Mouse (Mus musculus) myocyte (in vitro differentiated cells): ENCODE results near the gene Lgmn. TPM values are rescaled to one million over a fixed set of nuclear protein-coding genes. Genes with fewer than 3 reads are reported as not detected.
A peak's percentile ranks its signal among the peaks of the same experiment; 100 is the strongest.

ENCODE experiments used
- H3K27me3 ChIP-seq: one replicate; pipeline ENCODE4 v1.6.1; 2011; ENCODE audit not compliant: control insufficient read depth, insufficient read depth, insufficient read length
- H3K36me3 ChIP-seq: one replicate; pipeline ENCODE4 v1.6.1; 2011; ENCODE audit not compliant: control insufficient read depth, insufficient read depth
- H3K4me2 ChIP-seq: one replicate; pipeline ENCODE4 v1.6.1; 2011; ENCODE audit warnings: low read depth, control low read depth
- H3K4me3 ChIP-seq: one replicate; pipeline ENCODE4 v1.5.1; 2011; ENCODE audit warnings: mild to moderate bottlenecking, control low read depth, moderate library complexity
- H3K79me2 ChIP-seq: one replicate; pipeline ENCODE4 v1.6.1; 2011; ENCODE audit not compliant: control insufficient read depth, insufficient read depth
- H3ac ChIP-seq: one replicate; pipeline ENCODE4 v1.6.1; 2011; ENCODE audit not compliant: control insufficient read depth, insufficient read length
- CEBPB ChIP-seq: IDR thresholded peaks from 2 replicates; pipeline ENCODE4 v1.6.1; 2011; ENCODE audit warnings: mild to moderate bottlenecking, moderate library complexity; ENCODE audit not compliant: poor library complexity, insufficient read depth, severe bottlenecking
- E2F4 ChIP-seq: IDR thresholded peaks from one replicate; pipeline ENCODE4 v1.6.1; 2011; ENCODE audit warnings: mild to moderate bottlenecking, control low read depth, moderate library complexity; ENCODE audit not compliant: insufficient read depth
- MAX ChIP-seq: IDR thresholded peaks from one replicate; pipeline ENCODE4 v1.6.1; 2011; ENCODE audit warnings: low read depth, mild to moderate bottlenecking, control low read depth
- MYOD1 ChIP-seq, 3 experiments: IDR thresholded peaks; one replicate each; pipeline ENCODE4 v1.6.1; 2011; ENCODE audit warnings: control low read depth in 2 of 3, low read depth in 2 of 3, mild to moderate bottlenecking in 2 of 3, moderate library complexity in 1 of 3; ENCODE audit not compliant: insufficient read length in 2 of 3, control insufficient read depth in 1 of 3
- MYOG ChIP-seq, 3 experiments: IDR thresholded peaks; one replicate each; pipeline ENCODE4 v1.6.1; 2011; ENCODE audit warnings: control low read depth in 2 of 3, low read depth in 2 of 3, mild to moderate bottlenecking in 2 of 3; ENCODE audit not compliant: insufficient read length in 2 of 3, control insufficient read depth in 1 of 3, insufficient read depth in 1 of 3
- POLR2A ChIP-seq: IDR thresholded peaks from one replicate; pipeline ENCODE4 v1.6.1; 2011; ENCODE audit warnings: low read depth, mild to moderate bottlenecking, control low read depth, moderate library complexity; ENCODE audit not compliant: insufficient read length
- POLR2AphosphoS2 ChIP-seq: IDR thresholded peaks from one replicate; pipeline ENCODE4 v1.6.1; 2011; ENCODE audit warnings: low read depth, control low read depth; ENCODE audit not compliant: insufficient read length
- REST ChIP-seq: IDR thresholded peaks from one replicate; pipeline ENCODE4 v1.6.1; 2011; ENCODE audit warnings: mild to moderate bottlenecking, control low read depth, moderate library complexity; ENCODE audit not compliant: insufficient read depth, insufficient read length
- SRF ChIP-seq: IDR thresholded peaks from one replicate; pipeline ENCODE4 v1.6.1; 2011; ENCODE audit warnings: low read depth; ENCODE audit not compliant: control insufficient read depth, insufficient read length
- TCF12 ChIP-seq: IDR thresholded peaks from one replicate; pipeline ENCODE4 v1.6.1; 2011; ENCODE audit warnings: mild to moderate bottlenecking, control low read depth; ENCODE audit not compliant: poor library complexity, insufficient read depth, severe bottlenecking
- TCF3 ChIP-seq: IDR thresholded peaks from one replicate; pipeline ENCODE4 v1.6.1; 2011; ENCODE audit warnings: low read depth, control low read depth; ENCODE audit not compliant: insufficient read length
- USF1 ChIP-seq: IDR thresholded peaks from one replicate; pipeline ENCODE4 v1.6.1; 2011; ENCODE audit warnings: low read depth, mild to moderate bottlenecking, control low read depth, moderate library complexity
- polyA plus RNA-seq: library from polyadenylated mRNA; unstranded; fragments of >200 nt; fragmentation: generic; extraction: Trizol; gene quantifications from one replicate; pipeline ENCODE4 v1.2.1, GENCODE M21; 2012; ENCODE audit warnings: missing spikeins

Gene Lgmn
- polyA plus RNA-seq, 1 experiment, result 93.7 TPM

- Histone ChIP-seq H3K36me3 (peaks cover 9% of the 10 kb centered on the region), H3K27me3 (no peaks in the 10 kb centered on the region), H3K4me3 (no peak overlapping the region), H3K79me2 (no peaks in the 10 kb centered on the region), H3K4me2 (no peak overlapping the region), H3ac (no peak overlapping the region)
- TF ChIP-seq SRF, result no peak
- peak in 2 of 3 experiments; percentile 16 to 74 for TF ChIP-seq MYOG (IDR thresholded peaks at IDR 0.05; ENCODE audit: control insufficient read depth in 1 of 3, insufficient read depth in 1 of 3, insufficient read length in 2 of 3, low read depth in 2 of 3)
- TF ChIP-seq MYOD1 (IDR thresholded peaks at IDR 0.05; ENCODE audit: control insufficient read depth in 1 of 3, insufficient read length in 2 of 3, low read depth in 2 of 3), result peak in 2 of 3 experiments; percentile 48 to 81
Observed at GRCm38 (mm10) chr12:102372322-102372721, 67.3 kb downstream of the Lgmn start.

- Histone ChIP-seq H3K4me3 (no peak overlapping the region), H3K27me3 (no peaks in the 10 kb centered on the region), H3K4me2 (no peak overlapping the region), H3K36me3 (peaks cover 9% of the 10 kb centered on the region), H3ac (no peak overlapping the region), H3K79me2 (no peaks in the 10 kb centered on the region)
- TF ChIP-seq TCF3, result no peak
- no peak for TF ChIP-seq REST
- TF ChIP-seq MYOG (IDR thresholded peaks at IDR 0.05; ENCODE audit: control insufficient read depth in 1 of 3, insufficient read depth in 1 of 3, insufficient read length in 2 of 3, low read depth in 2 of 3), result no peak
- TF ChIP-seq POLR2A, result no peak
- no peak for TF ChIP-seq USF1
- TF ChIP-seq TCF12, result no peak
Observed at GRCm38 (mm10) chr12:102370931-102371500, 68.6 kb downstream of the Lgmn start.

GRCm38 (mm10) chr12:102369488-102370235 lies 70.0 kb downstream of the Lgmn start:
- Histone ChIP-seq H3K4me3 (no peak overlapping the region), H3K4me2 (no peak overlapping the region), H3ac (no peak overlapping the region), H3K36me3 (peaks cover 9% of the 10 kb centered on the region), H3K79me2 (no peaks in the 10 kb centered on the region), H3K27me3 (no peaks in the 10 kb centered on the region)
- TF ChIP-seq SRF, result no peak
- TF ChIP-seq MYOG (IDR thresholded peaks at IDR 0.05; ENCODE audit: control insufficient read depth in 1 of 3, insufficient read depth in 1 of 3, insufficient read length in 2 of 3, low read depth in 2 of 3), result no peak
- TF ChIP-seq POLR2AphosphoS2, result no peak
- TF ChIP-seq REST, result no peak
- TF ChIP-seq E2F4, result no peak
- no peak for TF ChIP-seq TCF12
- no peak for TF ChIP-seq POLR2A
- TF ChIP-seq CEBPB, result no peak
- no peak for TF ChIP-seq MYOD1 (IDR thresholded peaks at IDR 0.05; ENCODE audit: control insufficient read depth in 1 of 3, insufficient read length in 2 of 3, low read depth in 2 of 3)
- no peak for TF ChIP-seq TCF3
- TF ChIP-seq MAX, result no peak

GRCm38 (mm10) chr12:102368556-102368955 lies 71.1 kb downstream of the Lgmn start:
- Histone ChIP-seq H3K4me3 (no peak overlapping the region), H3K4me2 (no peak overlapping the region), H3K36me3 (peaks cover 6% of the 10 kb centered on the region), H3ac (no peak overlapping the region), H3K27me3 (no peaks in the 10 kb centered on the region), H3K79me2 (no peaks in the 10 kb centered on the region)
- no peak for TF ChIP-seq MYOG (IDR thresholded peaks at IDR 0.05; ENCODE audit: control insufficient read depth in 1 of 3, insufficient read depth in 1 of 3, insufficient read length in 2 of 3, low read depth in 2 of 3)
- TF ChIP-seq MYOD1 (IDR thresholded peaks at IDR 0.05; ENCODE audit: control insufficient read depth in 1 of 3, insufficient read length in 2 of 3, low read depth in 2 of 3), result no peak
- TF ChIP-seq REST, result no peak
- TF ChIP-seq E2F4, result no peak

- Histone ChIP-seq H3K4me2 (no peak overlapping the region), H3K4me3 (no peak overlapping the region), H3K27me3 (no peaks in the 10 kb centered on the region), H3ac (no peak overlapping the region), H3K79me2 (no peaks in the 10 kb centered on the region), H3K36me3 (peaks cover 6% of the 10 kb centered on the region)
- TF ChIP-seq E2F4 (no peak), USF1 (no peak), POLR2AphosphoS2 (no peak), CEBPB (no peak), MAX (no peak), MYOG (IDR thresholded peaks at IDR 0.05; ENCODE audit: control insufficient read depth in 1 of 3, insufficient read depth in 1 of 3, insufficient read length in 2 of 3, low read depth in 2 of 3) (no peak), REST (no peak), TCF3 (no peak), TCF12 (no peak)
Observed at GRCm38 (mm10) chr12:102368066-102368465, 71.5 kb downstream of the Lgmn start.
